Mouse (Mus musculus) MN1 (cell line): ENCODE measurements around the gene Fkbp4.

Experiments used
- DNase-seq: peaks from one replicate; pipeline ENCODE4 v3.0.0-alpha.2; 2016; ENCODE audit warnings: low spot score

Fkbp4 gene

DNA sequence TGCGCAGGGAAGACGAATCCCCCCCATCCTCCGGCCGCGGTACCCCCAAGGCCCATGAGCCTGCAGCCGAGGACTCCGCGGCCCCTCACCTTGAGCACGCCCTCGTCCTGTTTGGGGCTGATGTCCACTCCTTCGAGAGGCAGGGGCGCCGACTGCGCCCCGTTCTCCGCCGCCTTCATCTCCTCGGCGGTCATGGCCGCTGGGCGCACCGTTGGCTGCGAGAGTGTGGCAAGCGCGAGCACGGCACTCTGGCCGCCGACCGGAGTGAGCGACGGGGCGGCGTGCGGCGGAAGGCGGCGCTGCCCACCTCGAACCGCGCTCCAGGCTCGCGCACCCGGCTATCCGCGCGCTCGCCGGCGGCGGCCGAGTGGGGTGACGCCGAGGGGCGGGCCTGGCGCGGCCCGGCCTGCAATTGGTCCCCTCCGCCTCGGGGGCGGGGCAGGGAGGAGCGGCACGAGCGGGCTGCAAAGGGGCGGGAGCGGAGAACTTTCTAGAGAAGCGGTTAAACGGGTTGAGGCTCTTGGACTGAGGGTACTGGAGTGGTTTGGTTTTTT is at the start of gene Fkbp4:
TSS of gene Fkbp4 (minus strand) at position 361 of the 554 bp plus-strand sequence.
- peak; percentile 93 for DNase-seq

DNA sequence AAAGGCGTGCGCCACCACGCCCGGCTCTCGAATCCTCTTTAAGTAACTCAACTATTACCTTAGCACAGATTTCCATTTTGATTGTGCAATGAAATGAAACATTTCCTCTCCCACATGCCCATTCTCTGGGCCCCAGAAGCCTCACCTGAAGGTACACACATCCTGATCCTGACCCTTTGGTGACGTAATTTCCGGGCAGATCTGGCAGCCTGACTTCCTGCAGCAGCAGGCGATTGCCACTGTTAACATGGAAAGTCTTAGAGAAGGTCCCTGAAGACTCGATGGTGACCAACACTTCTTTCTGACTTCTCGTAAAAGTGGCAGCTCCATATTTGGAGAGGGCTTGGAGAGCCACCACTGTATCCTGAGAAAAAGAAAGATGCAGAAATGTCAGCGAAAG is 49.3 kb upstream of the Fkbp4 start:
- DNase-seq = no peak

DNA sequence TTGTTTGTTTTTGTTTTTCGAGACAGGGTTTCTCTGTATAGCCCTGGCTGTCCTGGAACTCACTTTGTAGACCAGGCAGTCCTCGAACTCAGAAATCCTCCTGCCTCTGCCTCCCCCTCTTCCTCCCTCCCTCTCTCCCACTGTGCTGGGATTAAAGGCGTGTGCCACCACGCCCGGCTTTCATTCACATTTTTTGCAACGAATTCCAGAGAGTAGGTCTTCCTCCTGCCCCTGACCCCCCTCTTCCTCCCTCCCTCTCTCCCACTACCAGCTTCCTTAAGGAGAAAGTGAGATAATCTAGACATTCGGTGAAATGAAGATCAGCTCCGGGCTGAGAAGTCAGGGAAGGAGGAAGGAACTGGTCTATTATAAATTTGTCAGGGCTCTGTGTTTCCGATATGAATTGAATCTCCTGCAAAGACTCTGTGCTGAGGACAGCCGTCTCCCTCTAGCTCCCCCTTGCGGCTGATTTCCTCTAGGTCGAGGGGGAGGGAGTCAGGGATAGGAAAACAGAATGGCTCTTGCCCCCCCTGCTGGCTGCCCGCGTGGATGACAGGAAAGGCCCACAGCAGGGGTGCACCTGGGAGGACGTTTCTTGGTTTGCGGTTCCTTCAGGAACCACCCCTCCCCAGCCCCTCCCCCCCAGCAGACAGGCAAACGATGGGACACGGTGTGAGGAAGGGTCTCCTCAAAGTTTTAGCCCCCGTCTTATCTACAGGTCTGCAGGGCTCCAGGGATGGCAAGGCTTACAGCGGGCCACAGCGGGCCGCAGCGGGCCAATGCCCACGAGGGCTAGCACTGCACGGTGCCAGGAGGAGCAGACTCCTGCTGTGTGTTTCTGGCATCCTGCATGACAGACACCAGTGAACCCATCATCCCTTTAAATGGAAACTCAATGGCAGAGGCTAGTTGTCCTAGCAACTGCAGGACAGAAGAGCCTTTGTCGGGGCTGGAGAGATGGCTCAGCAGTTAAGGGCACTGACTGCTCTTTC is 41.3 kb upstream of the Fkbp4 start:
- DNase-seq = peak; percentile 93

DNA sequence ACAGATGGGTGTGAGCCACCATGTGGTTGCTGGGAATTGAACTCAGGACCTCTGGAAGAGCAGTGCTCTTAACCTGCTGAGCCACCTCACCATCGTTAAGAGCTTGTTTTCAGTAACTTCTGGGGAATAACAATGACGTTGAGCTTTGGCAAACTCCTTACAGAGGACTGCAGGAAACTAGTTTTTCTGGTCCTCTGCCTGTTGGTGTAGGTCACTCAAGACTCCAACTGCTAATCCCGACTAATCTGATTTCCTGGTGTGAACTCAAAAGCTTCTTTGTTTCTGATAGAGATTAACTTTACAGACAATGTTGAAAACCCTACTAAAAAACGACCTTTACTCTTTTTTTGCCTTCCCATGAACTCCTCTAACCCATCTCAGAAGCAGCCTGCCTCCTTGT is 39.0 kb upstream of the Fkbp4 start:
- no peak for DNase-seq

DNA sequence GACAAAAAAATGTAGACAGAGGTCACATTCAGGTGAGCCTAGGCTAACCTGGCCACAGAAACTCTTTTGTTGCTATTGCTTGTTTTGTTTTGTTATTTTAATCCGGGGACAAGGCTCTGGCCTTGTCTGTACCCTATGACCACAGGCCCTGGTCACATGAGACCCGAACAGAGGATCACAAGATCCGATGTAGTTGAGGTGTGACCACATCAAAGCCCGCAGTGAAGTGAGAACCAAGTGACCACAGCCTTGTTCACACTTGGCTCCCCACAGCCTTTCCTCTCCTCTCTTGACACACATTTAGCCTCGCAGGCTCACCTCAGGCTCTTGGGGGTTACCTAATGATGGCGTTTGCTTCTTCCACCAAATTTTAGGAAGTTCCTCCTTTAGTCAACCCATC is 35.6 kb upstream of the Fkbp4 start:
- no peak for DNase-seq

DNA sequence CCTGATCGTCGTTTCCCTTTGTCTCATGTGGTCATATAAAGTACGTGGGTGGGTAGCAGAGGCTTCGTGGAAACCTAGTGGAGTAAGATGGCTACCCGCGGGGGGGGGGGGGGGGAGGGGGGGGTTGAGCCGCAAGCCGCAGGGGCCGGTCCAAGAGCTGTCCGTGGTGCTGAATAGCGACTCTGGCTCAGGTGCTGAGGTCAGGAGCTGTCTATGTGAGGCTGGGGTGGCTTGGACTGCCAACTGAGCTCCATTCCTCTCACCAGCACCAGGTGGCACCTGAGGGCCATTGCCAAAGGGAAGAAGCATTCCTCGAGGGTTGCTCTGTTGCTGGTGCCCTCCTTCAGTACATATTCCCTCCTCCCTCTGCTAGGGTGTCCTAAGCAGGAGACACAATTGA is 31.0 kb upstream of the Fkbp4 start:
- DNase-seq = no peak

DNA sequence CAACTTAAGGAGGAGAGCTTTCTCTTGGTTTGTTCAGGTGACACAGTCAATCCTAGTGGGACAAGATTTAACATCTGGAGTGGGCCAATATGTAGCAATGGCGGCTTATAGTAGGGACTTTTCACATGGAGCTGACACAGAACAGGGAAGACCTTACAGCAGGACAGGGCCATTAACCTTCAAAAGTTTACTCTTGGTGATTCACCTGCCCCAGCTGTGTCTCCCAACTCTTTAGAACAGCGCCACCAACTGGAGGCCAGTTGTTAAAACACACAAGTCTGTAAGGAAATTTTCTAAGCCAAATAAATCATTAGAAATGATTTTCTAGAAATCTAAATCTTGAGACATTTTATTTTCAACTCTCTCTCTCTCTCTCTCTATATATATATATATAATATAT is 28.8 kb upstream of the Fkbp4 start:
- DNase-seq = no peak

DNA sequence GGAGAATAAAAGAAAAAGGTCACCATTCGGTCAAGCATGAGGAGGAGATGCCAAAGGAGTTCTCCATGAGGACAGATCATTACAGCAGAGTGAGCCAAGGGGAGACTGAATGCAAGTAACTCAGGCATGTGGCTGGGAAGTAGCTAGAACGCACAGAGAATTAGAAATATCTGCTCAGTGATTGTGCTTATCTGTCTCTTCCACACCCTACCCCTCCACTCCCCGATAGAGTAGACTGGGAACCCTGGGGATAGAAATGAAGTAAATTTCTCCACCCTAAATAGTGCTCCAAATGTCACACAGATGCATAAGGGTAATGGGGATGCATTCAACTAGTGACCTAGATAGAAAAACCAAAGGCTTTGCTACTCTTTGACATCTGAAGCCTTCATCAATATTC is 28.1 kb upstream of the Fkbp4 start:
- no peak for DNase-seq

DNA sequence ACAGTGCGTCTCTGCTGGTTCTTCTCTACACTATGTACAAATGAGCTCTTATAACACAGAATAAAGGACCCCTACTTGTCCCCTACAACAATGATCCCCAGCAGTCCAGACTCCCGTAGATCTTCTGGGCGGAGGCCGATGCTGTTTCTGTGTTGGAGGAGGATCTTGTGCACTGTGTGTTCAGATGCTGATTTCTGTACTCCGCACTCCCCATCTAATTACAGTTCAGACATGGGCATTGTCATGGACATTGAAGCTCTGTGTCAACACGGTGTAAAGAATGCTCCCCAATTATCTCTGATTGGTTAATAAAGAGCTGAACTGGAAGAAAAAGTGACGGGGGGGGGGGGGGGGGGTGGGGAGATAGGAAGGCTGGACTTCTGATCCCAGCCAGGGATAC is 27.6 kb upstream of the Fkbp4 start:
- DNase-seq = no peak

DNA sequence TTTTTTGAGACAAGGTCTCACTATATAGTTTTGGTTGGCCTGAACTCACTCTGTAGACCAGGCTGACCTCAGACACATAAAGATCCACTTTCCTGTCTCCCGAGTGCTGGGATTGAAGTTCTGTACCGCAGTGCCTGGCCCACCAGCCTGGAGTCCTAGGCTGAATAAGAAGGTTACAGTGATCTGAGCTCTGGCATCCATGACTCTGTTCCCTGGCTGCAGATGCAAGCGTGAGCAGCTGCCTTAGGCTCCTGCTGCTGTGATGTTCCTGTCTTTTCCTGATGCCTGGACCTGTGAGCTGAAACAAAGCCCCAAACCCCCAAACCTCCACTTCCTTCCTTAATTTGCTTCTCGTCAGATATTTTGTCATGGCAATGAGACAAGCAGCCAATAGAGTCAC is 26.5 kb upstream of the Fkbp4 start:
- no peak for DNase-seq

DNA sequence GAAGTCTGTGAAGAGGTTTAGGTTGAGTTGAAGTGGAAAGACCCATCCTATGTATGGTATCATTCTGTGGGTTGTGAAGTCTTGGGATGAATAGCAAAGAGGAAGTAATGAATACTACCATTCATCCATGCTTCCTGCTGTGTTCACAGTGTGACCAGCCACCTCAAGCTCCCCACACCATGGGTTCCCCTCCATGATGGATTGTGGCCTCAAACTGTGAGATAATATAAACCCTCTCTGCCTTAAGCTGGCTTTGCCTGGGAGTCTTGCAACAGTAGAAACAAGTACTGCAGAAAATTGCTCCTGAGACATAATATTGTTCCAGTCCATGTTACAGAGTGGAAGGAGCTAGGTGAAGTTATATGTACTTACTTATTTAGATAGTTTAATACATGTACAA is 23.1 kb upstream of the Fkbp4 start:
- DNase-seq = no peak

DNA sequence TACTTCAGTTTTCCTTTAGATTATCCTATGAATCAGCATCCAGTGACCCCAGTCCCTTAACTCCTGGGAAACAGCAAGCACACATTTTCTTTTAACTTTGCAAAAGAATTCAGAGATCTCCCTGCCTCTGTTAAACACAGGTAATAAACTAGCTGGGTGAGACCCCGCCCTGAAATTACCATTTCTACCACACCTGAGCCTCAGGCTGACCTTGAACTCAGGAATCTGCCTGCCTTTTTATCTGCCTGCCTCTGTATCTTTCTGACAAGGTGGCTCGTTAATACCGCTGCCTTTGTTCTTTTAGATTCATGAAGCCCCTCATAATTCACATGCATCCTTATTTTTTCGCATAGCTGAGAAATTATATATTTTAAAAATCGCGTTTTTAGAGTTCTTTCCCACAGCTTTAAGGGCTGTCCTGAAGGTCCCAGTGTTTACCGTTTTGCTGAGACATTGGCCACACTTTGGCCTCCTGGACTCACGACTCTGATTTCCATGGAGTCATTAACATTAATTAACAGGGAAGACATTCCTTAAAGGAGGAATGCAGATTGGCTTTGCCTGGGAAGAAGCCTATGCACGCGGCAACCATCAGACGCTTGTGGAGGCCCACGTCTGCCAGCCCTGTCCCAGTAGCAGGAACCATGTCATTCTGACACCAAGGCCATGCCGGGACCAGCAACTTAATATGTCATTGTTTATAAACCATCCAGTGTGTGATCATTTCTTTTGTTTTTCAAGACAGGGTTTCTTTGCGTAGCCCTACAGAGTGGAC is 22.4 kb upstream of the Fkbp4 start:
- DNase-seq = no peak

DNA sequence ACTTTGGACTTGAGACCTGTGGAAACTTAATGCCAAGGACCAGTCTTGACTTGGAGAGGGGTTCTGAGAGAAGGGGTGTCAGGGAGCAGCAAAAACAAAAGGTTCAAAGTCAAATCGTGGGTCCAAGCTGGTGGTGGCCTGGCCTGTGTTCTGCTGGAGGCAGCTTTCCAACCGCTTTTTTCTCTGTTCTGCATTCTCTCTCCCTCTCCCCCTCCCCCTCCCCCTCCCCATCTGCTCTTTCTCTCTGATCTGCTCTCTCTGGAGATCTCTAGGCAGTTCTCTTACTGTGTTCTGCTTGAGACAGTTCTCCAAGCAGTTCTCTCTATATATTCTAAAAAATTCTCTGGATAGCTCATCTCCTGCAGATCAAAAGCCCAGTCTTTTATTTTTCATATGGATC is 21.8 kb upstream of the Fkbp4 start:
- no peak for DNase-seq

DNA sequence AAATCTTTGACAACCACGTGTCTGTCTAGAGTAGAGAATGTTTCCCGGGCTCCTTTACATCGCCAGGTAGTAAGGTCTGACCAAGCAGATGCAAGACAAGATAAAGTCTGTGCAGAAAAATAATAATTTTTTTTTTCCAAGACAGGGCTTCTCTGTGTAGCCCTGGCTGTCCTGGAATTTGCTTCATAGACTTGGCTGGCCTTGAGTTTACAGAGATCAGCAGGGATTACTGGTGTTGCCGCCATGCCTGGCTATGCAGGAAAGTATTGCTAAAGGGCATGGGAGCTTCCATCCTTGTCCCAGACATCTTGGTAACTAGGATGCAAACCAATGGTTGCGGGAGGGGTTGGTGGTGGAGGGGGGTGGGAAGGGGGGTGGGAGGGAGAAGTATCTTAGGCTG is 18.7 kb upstream of the Fkbp4 start:
- DNase-seq = no peak

DNA sequence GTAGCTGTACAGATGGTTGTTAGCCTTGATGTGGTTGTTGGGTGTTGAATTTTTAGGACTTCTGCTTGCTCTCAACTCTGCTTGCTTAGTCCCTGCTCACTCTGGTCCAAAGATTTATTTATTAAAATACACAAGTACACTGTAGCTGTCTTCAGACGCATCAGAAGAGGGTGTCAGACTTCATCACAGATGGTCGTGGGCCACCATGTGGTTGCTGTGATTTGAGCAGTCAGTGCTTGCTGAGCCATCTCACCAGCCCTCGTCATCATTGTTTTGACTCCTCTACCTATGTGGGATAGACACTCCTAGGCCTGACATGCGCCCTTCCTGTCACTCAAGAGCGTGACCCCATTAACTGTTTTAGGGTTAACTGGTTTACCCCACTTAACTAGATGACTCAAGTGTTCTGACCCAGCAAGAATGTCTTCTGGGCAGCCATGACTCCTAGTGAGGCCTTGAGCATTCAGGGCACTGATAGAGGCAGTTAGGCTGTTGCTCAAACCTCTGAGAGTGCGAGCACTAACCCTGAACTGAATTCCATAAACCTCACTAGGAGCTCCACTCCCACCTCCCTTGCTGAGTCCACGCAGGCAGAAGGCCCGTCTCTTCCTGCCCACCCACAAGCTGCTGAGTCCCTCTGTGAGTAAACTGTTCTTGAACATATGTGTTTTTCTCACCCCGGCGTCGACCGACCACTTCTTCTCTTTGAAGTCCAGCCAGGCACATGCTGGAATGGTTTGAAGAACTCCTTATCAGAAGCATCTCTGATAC is 17.5 kb upstream of the Fkbp4 start:
- no peak for DNase-seq

DNA sequence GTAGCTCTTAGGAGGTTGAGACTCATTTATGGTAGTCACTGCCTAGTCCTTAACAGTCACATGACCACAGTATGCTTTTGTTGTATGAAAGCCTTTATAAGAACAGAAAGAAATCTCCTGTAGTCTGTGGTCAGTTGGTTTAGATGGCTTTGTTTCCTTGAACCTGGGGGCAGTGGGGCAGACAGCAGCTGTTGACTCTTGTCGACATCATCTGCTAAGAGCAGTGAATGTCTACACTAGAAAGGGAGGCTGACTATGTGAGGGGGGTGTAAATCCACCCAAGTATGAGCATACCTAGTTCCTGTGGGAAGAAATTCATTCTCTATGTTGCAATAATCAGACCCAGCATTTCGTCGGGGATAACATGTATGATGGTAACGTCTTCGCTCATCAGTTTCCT is 8.6 kb upstream of the Fkbp4 start:
- DNase-seq = no peak

DNA sequence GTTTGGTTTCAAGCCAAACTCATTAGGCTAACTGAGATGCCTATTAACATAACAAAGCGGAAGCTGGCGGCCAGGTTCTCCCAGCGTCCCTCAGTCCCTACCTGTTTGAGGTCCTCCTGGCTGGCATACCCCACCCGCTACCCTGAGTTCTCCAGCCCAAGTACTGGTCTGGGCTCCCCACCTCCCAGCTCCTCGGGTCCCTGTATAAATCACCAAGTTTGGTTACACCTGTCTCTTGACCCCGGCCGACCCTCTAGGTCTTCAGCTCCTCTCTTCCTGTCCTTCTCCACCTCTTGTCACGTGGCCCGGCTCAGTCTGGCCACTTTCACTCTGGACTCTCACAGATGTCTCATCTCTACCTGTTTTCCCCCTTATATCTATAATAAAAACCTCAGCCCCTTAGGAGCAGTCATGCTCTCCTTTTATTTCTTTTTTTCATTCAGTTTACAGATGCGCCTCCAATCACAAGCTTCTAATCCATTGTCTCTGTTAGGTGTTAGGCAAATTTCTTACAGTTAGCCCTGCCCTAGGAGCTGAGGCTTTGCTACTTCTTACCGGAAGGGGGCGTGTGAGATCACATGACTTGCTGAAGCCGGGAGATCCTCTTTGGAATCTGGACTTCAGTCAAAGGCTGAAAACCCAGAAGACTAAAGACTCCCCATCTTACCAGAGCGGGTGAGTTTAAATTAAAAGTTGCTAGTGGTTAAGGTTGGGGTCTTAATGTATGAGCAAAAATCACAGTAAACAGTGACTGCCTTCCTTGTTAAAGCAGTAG is 7.5 kb upstream of the Fkbp4 start:
- no peak for DNase-seq

DNA sequence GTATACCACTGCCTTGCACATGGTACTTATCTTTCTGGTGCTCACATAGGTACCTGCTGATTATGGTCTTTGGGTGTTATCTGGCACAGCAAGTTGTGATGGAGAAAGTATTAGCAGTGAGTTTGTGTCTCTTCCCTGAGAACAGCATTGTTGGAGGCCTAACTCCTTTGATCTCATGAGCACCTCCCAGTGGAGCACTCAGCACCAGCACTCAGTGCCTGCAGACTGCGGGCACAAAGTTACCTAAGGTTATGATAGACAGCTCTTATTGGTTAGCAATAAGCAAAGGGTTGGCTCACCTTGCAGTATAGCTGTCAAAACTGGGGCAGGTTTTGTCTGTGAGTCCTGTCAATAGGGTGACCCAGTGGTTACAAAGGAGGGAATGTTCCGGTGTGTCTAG is 1.8 kb upstream of the Fkbp4 start:
- DNase-seq = no peak

DNA sequence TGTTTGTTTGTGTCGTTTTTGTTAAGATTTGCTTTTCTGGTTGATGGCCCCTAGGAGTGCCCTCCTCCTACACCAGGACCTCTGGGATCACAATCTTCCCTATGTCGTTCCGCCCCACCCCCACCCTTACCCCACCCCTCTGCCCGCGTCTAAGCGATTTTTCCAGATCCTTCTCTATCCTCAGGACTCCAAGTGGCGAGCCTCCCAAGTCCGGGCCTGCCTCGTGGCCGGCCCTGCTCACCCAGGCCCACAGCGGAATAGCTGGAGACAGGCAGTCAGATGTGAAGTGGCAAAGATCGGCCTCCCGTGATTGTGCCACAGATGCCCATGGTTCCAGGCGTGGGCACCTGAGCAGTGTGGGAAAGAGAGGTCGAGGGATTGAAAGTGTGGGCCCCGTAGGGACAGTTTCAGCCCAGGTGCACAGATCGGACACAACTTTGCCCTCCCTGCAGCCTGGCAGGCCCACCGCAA is 429 bp upstream of the Fkbp4 start:
- DNase-seq = peak; percentile 57

DNA sequence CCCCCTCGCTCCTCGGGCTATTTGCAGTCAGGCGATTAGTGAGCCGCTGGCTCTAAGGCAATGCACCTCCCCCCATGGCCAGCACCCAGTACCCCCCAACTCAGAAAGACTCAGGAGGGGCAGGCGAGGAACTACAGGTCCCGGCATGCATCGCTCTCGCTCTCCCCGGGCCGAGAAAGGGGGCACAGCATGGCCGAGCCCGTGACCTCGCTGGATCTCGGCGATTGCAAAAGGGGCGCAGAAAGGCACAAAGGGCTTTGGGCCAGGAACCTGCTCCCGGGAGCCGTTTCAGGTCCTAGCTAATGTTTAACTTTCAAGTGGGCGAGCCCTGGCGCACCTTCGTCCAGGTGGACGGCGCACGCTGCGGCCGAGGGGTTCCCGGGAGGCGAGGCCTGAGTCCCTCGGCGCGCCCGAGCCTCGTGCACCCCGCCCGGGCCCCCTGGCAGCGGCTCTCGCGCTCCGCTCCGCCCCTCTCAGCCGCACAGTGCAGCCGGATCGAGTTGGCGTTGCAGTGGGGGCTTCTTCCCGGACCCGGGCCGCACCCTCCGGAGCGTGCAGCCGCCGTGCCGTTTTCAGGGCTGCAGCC is 653 bp downstream of the Fkbp4 start:
- peak; percentile 52 for DNase-seq

DNA sequence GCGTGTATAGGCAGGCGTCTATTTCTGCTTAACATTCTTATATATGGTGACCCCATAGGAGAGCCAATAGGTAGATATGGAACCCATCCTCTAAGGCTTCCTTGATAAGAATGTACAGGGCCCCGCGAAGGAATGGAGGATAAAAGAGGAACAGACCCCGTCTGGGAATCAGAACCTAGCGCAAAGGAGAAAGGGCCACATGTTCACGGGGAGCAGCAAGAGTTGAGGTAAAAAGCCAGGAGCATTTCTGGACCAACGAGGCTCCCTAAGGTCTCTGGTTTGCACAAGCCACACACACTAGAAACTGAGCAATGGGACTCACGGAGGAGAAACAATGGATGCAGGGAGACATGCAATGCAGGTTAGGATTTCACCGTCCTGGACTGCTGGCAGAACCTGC is 1.2 kb downstream of the Fkbp4 start:
- no peak for DNase-seq
